Mouse (Mus musculus): Measurements from ENCODE around the gene Cdc25b.

DNA sequence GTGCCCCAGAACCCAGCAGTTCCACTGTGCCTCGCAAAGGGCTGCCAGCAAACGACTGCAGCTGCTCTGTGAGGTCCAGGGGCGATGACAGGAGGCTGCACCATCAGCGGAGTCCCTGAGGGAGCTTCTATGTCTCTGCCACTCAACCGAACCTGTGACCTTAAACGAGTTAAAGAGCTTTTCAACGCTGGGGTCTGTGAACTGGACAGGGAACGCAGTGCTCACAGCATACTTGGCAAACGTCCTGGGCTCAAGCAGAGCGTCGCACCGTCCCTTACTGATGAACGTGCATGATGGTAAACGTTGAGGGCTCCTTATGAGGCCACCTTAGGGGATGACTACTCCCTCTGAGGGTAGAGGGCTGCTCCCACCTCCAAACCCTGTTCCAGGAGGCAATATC is 406 bp upstream of the Cdc25b start:
- no peak for TF ChIP-seq JUND (conservative IDR thresholded peaks at IDR 0.05; ENCODE audit: low read depth, low read length)
- no peak for TF ChIP-seq CTCF (conservative IDR thresholded peaks at IDR 0.05 in 1 of 2, IDR thresholded peaks at IDR 0.05 in 1 of 2; ENCODE audit: low read depth in 2 of 2, low read length in 2 of 2)
- TF ChIP-seq USF2 (conservative IDR thresholded peaks at IDR 0.05; ENCODE audit: low read depth, low read length): no peak
- TF ChIP-seq POLR2A (IDR thresholded peaks at IDR 0.05; ENCODE audit: low read depth, low read length): no peak
- TF ChIP-seq ETS1 (conservative IDR thresholded peaks at IDR 0.05; ENCODE audit: low read depth, low read length): no peak
- no peak for TF ChIP-seq MAFK (IDR thresholded peaks at IDR 0.05; ENCODE audit: insufficient replicate concordance, low read length)
- TF ChIP-seq EP300 (IDR thresholded peaks at IDR 0.05; ENCODE audit: low read length): no peak
- TF ChIP-seq SMC3 (IDR thresholded peaks at IDR 0.05; ENCODE audit: low read depth, low read length): no peak
- no peak for TF ChIP-seq PAX5 (IDR thresholded peaks at IDR 0.05; ENCODE audit: low read length)
- no peak for TF ChIP-seq CHD1 (IDR thresholded peaks at IDR 0.05; ENCODE audit: low read depth, low read length)
- TF ChIP-seq TBP (conservative IDR thresholded peaks at IDR 0.05; ENCODE audit: low read depth, low read length): no peak
- TF ChIP-seq POLR2AphosphoS2 (IDR thresholded peaks at IDR 0.05; ENCODE audit: low read depth, low read length): no peak
